Mouse (Mus musculus) heart, adult 11 months (tissue): Measurements from ENCODE around the gene Gm10800.
"Not testable (repeated sequence)": the region's sequence is repeated elsewhere in the genome, so short reads cannot be mapped to it uniquely, and the experiment has no call there.

Experiments used
- DNase-seq: peaks from one replicate; pipeline ENCODE4 v3.0.0; 2022

The Gm10800 gene

GRCm38 (mm10) chr2:98667201-98667600, at the start of gene Gm10800:
Gm10800 (minus strand) TSS chr2:98667301.
- not testable (repeated sequence) for DNase-seq

GRCm38 (mm10) chr2:98697533-98697932, 30.4 kb upstream of the Gm10800 start:
- peak; percentile 62 for DNase-seq

- DNase-seq = not testable (repeated sequence)
These were observed 5.2 kb downstream of the Gm10800 start, which contains the start of gene Gm10801 for GRCm38 (mm10) chr2:98661937-98662336. Gm10801 (plus strand) TSS chr2:98662237.
